Mouse (Mus musculus): ENCODE measurements around the gene Pax6. TPM values are rescaled to one million over a fixed set of nuclear protein-coding genes. Genes with fewer than 3 reads are reported as not detected.

Gene Pax6
- 0.28 and 0.54 TPM in 2 replicates for polyA plus RNA-seq (2016; fragmentation: Nextera tagmentation; extraction: Ambion mirVana)

DNA sequence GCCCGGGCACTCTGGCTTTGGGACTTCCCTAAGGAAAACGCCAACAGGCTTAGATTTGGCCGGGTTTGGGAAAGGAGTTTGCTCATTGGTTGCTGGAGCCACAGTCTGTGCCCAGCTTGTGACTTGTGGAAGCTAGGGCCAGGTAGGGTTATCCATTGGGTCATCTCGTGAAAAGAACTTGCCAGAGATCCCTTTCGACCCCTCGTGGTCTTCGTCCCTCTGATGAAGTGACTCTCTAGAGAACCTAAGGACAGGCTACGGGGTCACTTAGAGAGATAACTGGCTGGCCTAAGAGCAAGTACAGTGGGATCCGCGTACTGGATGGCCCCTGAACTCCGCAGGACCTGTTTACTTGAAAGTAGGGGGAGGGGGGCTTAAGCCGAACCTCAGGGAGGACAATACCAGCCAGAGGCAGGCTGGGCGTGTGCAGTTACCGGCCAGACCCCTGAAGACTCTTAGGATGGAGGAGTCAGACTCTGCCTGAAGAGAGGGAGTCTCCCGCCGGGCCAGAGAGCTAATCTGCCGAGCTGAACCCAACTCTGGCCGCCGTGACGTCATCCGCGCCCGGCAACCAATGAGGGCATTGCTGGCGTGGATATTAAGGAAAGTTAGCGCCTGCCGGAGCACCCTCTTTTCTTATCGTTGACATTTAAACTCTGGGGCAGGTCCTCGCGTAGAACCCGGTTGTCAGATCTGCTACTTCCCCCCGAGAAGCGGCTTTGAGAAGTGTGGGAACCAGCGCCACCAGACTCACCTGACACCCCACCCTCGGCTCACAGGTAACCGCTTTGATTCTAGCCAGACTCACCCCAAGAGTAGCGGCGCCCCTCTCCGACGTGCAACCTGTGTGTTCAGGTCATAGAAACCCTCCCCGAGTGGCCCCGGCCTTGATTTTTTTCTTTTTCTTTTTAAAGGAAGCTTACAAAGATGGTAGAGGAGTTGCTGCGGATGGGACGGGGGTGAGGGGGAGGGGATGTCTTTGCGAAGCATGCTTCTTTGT lies at the start of gene Pax6:
Gene Pax6, plus strand, starts transcription at position 630 of the 1,000 bp plus-strand sequence.
- Histone ChIP-seq H3K27me3 (ENCODE audit: insufficient read depth, poor library complexity, severe bottlenecking) (peaks cover 100% of the 10 kb centered on the region), H3K36me3 (no peaks in the 10 kb centered on the region), H3K9me3 (no peaks in the 10 kb centered on the region), H3K4me3 (peak within 1 kb of the TSS; percentile 33), H3K4me1 (peaks cover 26% of the 10 kb centered on the region), H3K27ac (no peak within 1 kb of the TSS)
- under 1% methylated on average over 44 of the region's 44 CpGs for WGBS
- no peak for DNase-seq (ENCODE audit: low spot score)

DNA sequence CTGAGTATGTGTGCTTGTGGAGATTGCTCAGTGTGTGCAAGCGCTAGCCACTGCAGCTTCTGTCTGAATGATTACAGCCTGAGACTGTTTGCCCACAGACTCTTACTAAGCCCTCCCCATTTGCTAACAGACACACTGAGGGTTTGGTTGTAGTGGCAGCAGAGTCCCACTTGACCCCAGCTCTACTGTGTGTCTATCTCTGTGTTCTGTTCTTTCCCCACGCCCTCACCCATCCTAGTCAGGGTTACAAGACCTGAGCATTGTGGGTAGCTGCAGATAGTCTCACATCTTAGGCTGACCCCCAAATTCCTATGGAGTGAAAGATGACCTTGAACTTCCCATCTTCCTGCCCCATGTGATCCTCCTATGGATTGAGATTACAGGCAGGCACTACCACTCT lies 19.8 kb upstream of the Pax6 start:
- H3K4me1 ChIP-seq = no peaks in the 10 kb centered on the region
- no peak for DNase-seq (ENCODE audit: low spot score)
- H3K27ac ChIP-seq = no peak overlapping the region
- H3K27me3 ChIP-seq (ENCODE audit: insufficient read depth, poor library complexity, severe bottlenecking) = peaks cover 55% of the 10 kb centered on the region
- H3K9me3 ChIP-seq = no peaks in the 10 kb centered on the region
- no peak overlapping the region for H3K4me3 ChIP-seq
- WGBS = 80% methylated on average over 2 of the region's 2 CpGs
- no peaks in the 10 kb centered on the region for H3K36me3 ChIP-seq

GRCm38 (mm10) chr2:105656456-105656855 lies 12.2 kb upstream of the Pax6 start:
- no peak for DNase-seq (ENCODE audit: low spot score)
- Histone ChIP-seq H3K4me1 (peaks cover 20% of the 10 kb centered on the region; the same call in 1 of the 2 replicates), H3K27me3 (ENCODE audit: insufficient read depth, poor library complexity, severe bottlenecking) (peaks cover 95% of the 10 kb centered on the region), H3K9me3 (no peaks in the 10 kb centered on the region), H3K36me3 (no peaks in the 10 kb centered on the region), H3K27ac (no peak overlapping the region), H3K4me3 (no peak overlapping the region)
- WGBS = 78% methylated on average over 8 of the region's 8 CpGs

GRCm38 (mm10) chr2:105659350-105659749 lies 9.3 kb upstream of the Pax6 start:
- no peaks in the 10 kb centered on the region for H3K9me3 ChIP-seq
- no peak overlapping the region for H3K27ac ChIP-seq
- DNase-seq (ENCODE audit: low spot score) = no peak
- peaks cover 97% of the 10 kb centered on the region for H3K27me3 ChIP-seq (ENCODE audit: insufficient read depth, poor library complexity, severe bottlenecking)
- H3K4me1 ChIP-seq = peaks cover 24% of the 10 kb centered on the region; the same call in 1 of the 2 replicates
- 4% methylated on average over 9 of the region's 9 CpGs for WGBS
- peak overlapping the region; percentile 47 for H3K4me3 ChIP-seq
- no peaks in the 10 kb centered on the region for H3K36me3 ChIP-seq

GRCm38 (mm10) chr2:105659926-105660873 lies 8.5 kb upstream of the Pax6 start:
- H3K36me3 ChIP-seq = no peaks in the 10 kb centered on the region
- H3K4me3 ChIP-seq = peak overlapping the region; percentile 47
- peaks cover 24% of the 10 kb centered on the region; the same call in 1 of the 2 replicates for H3K4me1 ChIP-seq
- H3K27me3 ChIP-seq (ENCODE audit: insufficient read depth, poor library complexity, severe bottlenecking) = peaks cover 99% of the 10 kb centered on the region
- no peaks in the 10 kb centered on the region for H3K9me3 ChIP-seq
- no peak overlapping the region for H3K27ac ChIP-seq
- WGBS = under 1% methylated on average over 41 of the region's 41 CpGs
- no peak for DNase-seq (ENCODE audit: low spot score)

DNA sequence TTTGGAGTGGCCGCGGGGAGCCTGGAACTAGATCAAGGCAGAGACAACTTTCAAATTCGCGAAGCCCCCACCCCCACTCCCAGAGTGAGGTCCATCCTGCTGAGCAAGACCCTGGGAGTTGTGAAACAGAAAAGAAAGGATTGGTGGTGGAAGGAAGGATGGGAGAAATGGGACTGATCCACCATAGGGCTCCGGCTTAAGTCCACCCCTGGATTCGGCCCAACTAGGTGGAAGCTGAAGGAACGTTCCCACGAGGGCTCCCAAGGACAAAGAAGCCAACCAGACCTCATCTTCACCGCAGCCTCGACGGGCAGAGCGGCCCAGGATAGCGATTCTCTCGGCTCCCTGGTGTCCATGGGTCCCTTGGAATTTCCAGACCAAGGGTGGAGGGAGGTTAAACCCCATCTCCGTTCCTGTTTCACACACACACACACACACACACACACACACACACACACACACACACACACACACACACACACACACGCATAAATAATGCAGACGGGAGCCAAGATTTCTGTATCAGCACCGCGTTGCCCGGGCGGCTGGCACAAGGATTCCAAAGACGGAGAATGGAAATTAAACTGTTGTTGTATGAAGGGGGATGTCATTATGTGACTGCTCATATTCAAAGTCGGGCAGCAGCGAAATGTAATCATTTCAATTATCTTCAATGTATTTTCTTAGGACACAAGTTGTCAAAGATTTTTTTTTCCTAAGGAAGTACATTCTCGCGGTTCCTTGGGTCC lies 7.7 kb upstream of the Pax6 start:
- no peak for DNase-seq (ENCODE audit: low spot score)
- peak overlapping the region; percentile 47; the same call in 1 of the 2 replicates for H3K4me3 ChIP-seq
- H3K27ac ChIP-seq = no peak overlapping the region

DNA sequence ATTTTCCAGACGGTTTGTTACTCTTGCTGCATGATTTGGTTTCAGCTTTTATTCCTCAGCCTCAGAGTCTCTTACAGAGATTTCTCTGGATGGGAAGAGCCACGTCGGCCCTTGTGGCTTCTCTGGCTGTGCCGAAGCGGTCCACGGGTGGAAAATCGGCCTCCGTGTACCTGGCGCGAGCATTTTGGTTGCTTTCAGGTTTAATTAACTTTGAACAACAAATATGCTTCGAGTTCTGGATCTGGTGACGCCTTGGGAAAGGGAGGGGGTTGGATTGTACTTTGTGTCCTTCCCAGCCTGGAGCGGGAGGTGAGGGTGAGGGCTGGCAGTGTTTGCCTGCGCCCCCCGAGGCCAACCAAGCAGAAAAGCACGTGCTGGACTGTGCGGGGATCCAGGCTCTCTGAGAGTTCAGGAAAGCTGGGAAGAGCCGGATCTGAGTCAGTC lies 7.1 kb upstream of the Pax6 start:
- H3K27me3 ChIP-seq (ENCODE audit: insufficient read depth, poor library complexity, severe bottlenecking) = peaks cover 99% of the 10 kb centered on the region
- no peak overlapping the region for H3K27ac ChIP-seq
- H3K36me3 ChIP-seq = no peaks in the 10 kb centered on the region
- no peak overlapping the region for H3K4me3 ChIP-seq
- H3K9me3 ChIP-seq = no peaks in the 10 kb centered on the region
- WGBS = under 1% methylated on average over 18 of the region's 18 CpGs
- peaks cover 27% of the 10 kb centered on the region for H3K4me1 ChIP-seq
- no peak for DNase-seq (ENCODE audit: low spot score)

More for the DNA sequence above, 7.7 kb upstream of the Pax6 start:
- no peaks in the 10 kb centered on the region for H3K36me3 ChIP-seq
- peaks cover 24% of the 10 kb centered on the region; the same call in 1 of the 2 replicates for H3K4me1 ChIP-seq
- H3K27me3 ChIP-seq (ENCODE audit: insufficient read depth, poor library complexity, severe bottlenecking) = peaks cover 99% of the 10 kb centered on the region
- H3K9me3 ChIP-seq = no peaks in the 10 kb centered on the region
- WGBS = under 1% methylated on average over 25 of the region's 26 CpGs

- H3K27me3 ChIP-seq (ENCODE audit: insufficient read depth, poor library complexity, severe bottlenecking) = peaks cover 99% of the 10 kb centered on the region
- peaks cover 30% of the 10 kb centered on the region for H3K4me1 ChIP-seq
- no peak for DNase-seq (ENCODE audit: low spot score)
- H3K9me3 ChIP-seq = no peaks in the 10 kb centered on the region
- H3K4me3 ChIP-seq = no peak overlapping the region
- H3K27ac ChIP-seq = no peak overlapping the region
- WGBS = 5% methylated on average over 16 of the region's 16 CpGs
- no peaks in the 10 kb centered on the region for H3K36me3 ChIP-seq
Observed at GRCm38 (mm10) chr2:105662121-105662520, 6.6 kb upstream of the Pax6 start.

DNA sequence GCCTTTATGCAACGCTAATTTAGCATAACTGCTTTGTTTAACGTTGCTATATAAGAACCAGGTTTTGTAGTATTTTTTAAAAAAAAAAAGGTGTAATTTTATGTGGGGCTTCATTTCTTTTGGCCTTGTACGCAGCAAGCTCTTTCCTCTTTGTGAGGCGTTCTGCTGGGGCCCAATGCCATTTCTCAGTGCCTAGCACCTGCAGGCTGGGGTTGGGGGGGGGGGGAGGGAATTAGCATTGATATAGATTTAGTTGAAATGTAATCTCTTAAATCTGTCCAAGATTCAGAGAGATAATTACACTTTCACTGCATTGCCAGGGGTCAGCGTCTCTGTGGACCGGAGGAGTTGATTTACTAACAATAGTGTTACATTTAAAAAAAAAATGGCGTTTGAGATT lies 6.1 kb upstream of the Pax6 start:
- no peak overlapping the region for H3K4me3 ChIP-seq
- no peak for DNase-seq (ENCODE audit: low spot score)

DNA sequence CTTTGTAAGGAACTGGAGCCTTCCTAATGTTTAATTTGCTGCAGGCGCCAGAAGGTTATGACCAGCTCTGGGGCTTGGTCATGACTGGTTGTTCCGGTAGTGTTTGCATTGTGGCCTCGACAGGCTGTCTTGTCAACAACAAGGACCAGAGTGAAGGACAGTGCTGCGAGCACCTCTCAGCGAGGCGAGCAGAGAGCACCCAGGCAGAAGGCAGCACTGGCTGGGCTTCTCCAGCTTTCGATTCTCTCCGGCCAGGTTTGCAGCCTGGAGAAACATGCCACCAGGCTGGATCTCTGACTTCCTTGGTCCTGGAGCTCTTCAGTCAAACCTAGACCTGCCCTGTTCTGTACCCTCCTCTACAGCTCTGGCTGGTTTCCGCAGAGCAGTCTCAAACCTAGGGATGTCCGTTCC lies 5.6 kb upstream of the Pax6 start:
- Histone ChIP-seq H3K36me3 (no peaks in the 10 kb centered on the region), H3K27ac (no peak overlapping the region), H3K4me3 (no peak overlapping the region), H3K4me1 (peaks cover 34% of the 10 kb centered on the region), H3K27me3 (ENCODE audit: insufficient read depth, poor library complexity, severe bottlenecking) (peaks cover 100% of the 10 kb centered on the region), H3K9me3 (no peaks in the 10 kb centered on the region)
- WGBS = 2% methylated on average over 10 of the region's 10 CpGs
- DNase-seq (ENCODE audit: low spot score) = no peak

More for the DNA sequence above, 6.1 kb upstream of the Pax6 start:
- H3K9me3 ChIP-seq = no peaks in the 10 kb centered on the region
- 3% methylated on average over 7 of the region's 7 CpGs for WGBS
- peaks cover 33% of the 10 kb centered on the region for H3K4me1 ChIP-seq
- H3K36me3 ChIP-seq = no peaks in the 10 kb centered on the region
- no peak overlapping the region for H3K27ac ChIP-seq
- H3K27me3 ChIP-seq (ENCODE audit: insufficient read depth, poor library complexity, severe bottlenecking) = peaks cover 99% of the 10 kb centered on the region

DNA sequence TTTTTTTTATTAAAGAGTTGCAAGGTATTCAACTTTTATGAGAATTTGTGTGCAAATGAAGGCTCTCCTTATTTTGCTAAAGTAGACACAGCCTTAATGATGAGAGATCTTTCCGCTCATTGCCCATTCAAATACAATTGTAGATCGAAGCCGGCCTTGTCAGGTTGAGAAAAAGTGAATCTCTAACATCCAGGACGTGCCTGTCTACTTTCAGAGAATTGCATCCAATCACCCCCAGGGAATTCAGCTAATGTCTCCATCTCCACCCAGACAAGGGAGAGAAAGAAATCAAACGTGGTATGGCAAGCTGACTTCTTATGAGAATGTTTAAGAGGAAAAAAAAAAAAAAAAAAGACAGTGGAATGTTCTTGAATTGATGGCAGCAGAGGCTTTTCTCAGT lies 3.7 kb upstream of the Pax6 start:
- WGBS = 10% methylated on average over 5 of the region's 5 CpGs
- Histone ChIP-seq H3K27ac (no peak overlapping the region), H3K4me3 (no peak overlapping the region), H3K9me3 (no peaks in the 10 kb centered on the region), H3K4me1 (peaks cover 37% of the 10 kb centered on the region), H3K36me3 (no peaks in the 10 kb centered on the region), H3K27me3 (ENCODE audit: insufficient read depth, poor library complexity, severe bottlenecking) (peaks cover 100% of the 10 kb centered on the region)
- no peak for DNase-seq (ENCODE audit: low spot score)
